Mouse (Mus musculus) hindbrain, embryonic 11.5 days (tissue): ENCODE results near the gene Trp53bp1. TPM values are rescaled to one million over a fixed set of nuclear protein-coding genes. Genes with fewer than 3 reads are reported as not detected.

Experiments
- ATAC-seq: fragments of 200-750 bp; cut with Nextera tagmentation; 2 replicates; pipeline ENCODE4 v1.8.0; 2017; ENCODE audit warnings: mild to moderate bottlenecking, moderate TSS enrichment, moderate library complexity; ENCODE audit not compliant: low FRiP score
- DNase-seq: peaks from one replicate; pipeline ENCODE4 v3.0.0-alpha.2; 2015; ENCODE audit warnings: low spot score
- H3K27ac ChIP-seq: fragments of 300-500 bp; sonication (generic); 2 replicates; pipeline ENCODE4 v1.5.1; 2014; ENCODE audit warnings: mild to moderate bottlenecking, low read depth, low read length
- H3K27me3 ChIP-seq: fragments of 300-500 bp; sonication (generic); 2 replicates; pipeline ENCODE4 v1.6.1; 2014; ENCODE audit warnings: mild to moderate bottlenecking, low read length, moderate library complexity, mixed read lengths; ENCODE audit not compliant: control insufficient read depth, insufficient read depth
- H3K36me3 ChIP-seq: fragments of 300-500 bp; sonication (generic); 2 replicates; pipeline ENCODE4 v1.6.1; 2014; ENCODE audit warnings: mild to moderate bottlenecking, low read length, moderate library complexity, mixed read lengths; ENCODE audit not compliant: control insufficient read depth, insufficient read depth
- H3K4me1 ChIP-seq: fragments of 300-500 bp; sonication (generic); replicated peaks from 2 replicates; pipeline ENCODE4 v1.6.1; 2014; ENCODE audit warnings: low read length, mixed read lengths; ENCODE audit not compliant: control insufficient read depth, insufficient read depth
- H3K4me2 ChIP-seq: fragments of 300-500 bp; sonication (generic); replicated peaks from 2 replicates; pipeline ENCODE4 v1.6.1; 2014; ENCODE audit warnings: mild to moderate bottlenecking, low read depth, low read length
- H3K4me3 ChIP-seq: fragments of 300-500 bp; sonication (generic); 2 replicates; pipeline ENCODE4 v1.5.1; 2014; ENCODE audit warnings: low read depth, low read length
- H3K9ac ChIP-seq: fragments of 300-500 bp; sonication (generic); 2 replicates; pipeline ENCODE4 v1.6.1; 2014; ENCODE audit warnings: low read depth, low read length
- H3K9me3 ChIP-seq: fragments of 300-500 bp; sonication (generic); 2 replicates; pipeline ENCODE4 v1.6.1; 2016; ENCODE audit warnings: low read length; ENCODE audit not compliant: control insufficient read depth
- whole genome bisulfite sequencing: fragments of 180-500 bp; shearing (Covaris S2); extraction: QIAGEN DNeasy Blood & Tissue Kit; methylation state at CpG from one replicate; pipeline ENCODE4 v1.1.7; 2014; 5-methylcytosine and 5-hydroxymethylcytosine counted together
- polyA plus RNA-seq: library from polyadenylated mRNA; unstranded; fragments of >200 nt; fragmentation: Nextera tagmentation; extraction: Ambion mirVana; gene quantifications from 2 replicates; pipeline ENCODE4 v1.2.1, GENCODE M21; 2014

Trp53bp1 gene
- polyA plus RNA-seq: 132 and 164 TPM in 2 replicates

DNA sequence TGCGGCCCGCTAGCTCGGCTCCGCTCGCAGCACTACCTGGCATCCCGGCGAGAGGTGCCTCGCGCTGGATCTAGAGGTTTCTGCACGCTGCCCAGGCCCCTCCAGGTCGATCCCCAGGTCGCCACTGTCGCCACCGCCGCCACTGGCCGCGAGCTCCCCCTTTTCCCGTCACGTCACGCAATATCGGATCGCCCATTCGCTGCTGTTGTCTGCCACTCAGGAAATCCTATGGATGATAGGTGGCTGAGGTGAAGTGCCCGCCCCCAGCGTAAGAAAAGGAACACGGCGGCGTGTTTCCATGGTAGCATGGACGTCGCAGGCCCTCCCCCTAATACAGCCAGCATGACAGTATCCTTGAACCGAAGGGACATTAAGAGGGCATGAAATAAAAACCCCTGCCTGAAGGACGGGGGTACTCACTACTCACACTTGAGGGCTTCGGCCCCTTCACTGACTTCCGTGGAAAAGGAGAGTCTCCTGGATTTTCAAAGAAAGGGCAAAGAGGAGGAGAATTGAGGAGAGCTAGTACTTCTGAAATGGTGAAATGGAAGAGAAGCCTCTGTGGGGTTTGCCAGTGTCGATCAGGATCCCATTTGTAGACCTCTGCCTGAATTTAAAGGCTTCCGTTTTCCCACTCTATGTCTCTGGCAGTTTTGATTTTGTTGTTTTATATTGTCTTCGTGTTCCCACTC, at the start of gene Trp53bp1:
Gene Trp53bp1, minus strand, starts transcription at position 172 of the 692 bp plus-strand sequence.
- WGBS: under 1% methylated on average over 37 of the region's 37 CpGs
- Histone ChIP-seq H3K36me3 (peaks cover 3% of the 10 kb centered on the region), H3K9ac (peak within 1 kb of the TSS; percentile 83), H3K4me2 (peak within 1 kb of the TSS; percentile 49), H3K27me3 (no peaks in the 10 kb centered on the region), H3K4me1 (no peaks in the 10 kb centered on the region), H3K4me3 (peak within 1 kb of the TSS; percentile 85), H3K27ac (peak within 1 kb of the TSS; percentile 91), H3K9me3 (no peaks in the 10 kb centered on the region)
- DNase-seq: peak; percentile 95
- peak; percentile 98 for ATAC-seq

DNA sequence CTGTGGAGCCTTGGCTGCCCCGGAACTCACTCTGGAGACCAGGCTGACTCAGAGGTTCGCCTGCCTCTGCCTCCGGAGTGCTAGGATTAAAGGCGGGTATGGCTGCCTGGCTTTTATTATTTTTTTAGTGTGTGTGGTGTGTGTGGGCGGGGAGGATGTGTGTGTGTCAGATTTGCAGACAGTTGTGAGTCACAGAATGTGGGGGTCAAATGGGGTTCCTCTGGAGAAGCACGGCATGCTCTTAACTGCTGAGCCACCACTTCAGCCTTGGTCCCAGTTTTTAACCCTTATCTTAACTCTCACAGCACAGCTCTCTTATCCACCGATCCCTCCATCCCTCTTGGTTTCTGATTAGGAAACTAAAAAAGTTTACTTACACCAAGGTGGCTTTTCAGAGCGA, 45.1 kb upstream of the Trp53bp1 start:
- H3K4me3 ChIP-seq: no peak overlapping the region
- H3K9ac ChIP-seq: no peak overlapping the region
- DNase-seq: no peak
- H3K4me2 ChIP-seq: no peak overlapping the region
- no peak for ATAC-seq
- H3K4me1 ChIP-seq: no peaks in the 10 kb centered on the region
- H3K27ac ChIP-seq: no peak overlapping the region
- no peaks in the 10 kb centered on the region for H3K27me3 ChIP-seq
- H3K36me3 ChIP-seq: no peaks in the 10 kb centered on the region
- no peaks in the 10 kb centered on the region for H3K9me3 ChIP-seq
- whole genome bisulfite sequencing: 79% methylated on average over 8 of the region's 8 CpGs

GRCm38 (mm10) chr2:121308997-121309416, 37.8 kb upstream of the Trp53bp1 start:
- H3K4me1 ChIP-seq: no peaks in the 10 kb centered on the region
- DNase-seq (peak; percentile 12), ATAC-seq (no peak)
- H3K27ac ChIP-seq: no peak overlapping the region
- H3K9me3 ChIP-seq: no peaks in the 10 kb centered on the region
- no peak overlapping the region for H3K9ac ChIP-seq
- 26% methylated on average over 5 of the region's 5 CpGs for WGBS
- no peaks in the 10 kb centered on the region for H3K27me3 ChIP-seq
- H3K36me3 ChIP-seq: peaks cover 2% of the 10 kb centered on the region; the same call in 1 of the 2 replicates
- no peak overlapping the region for H3K4me3 ChIP-seq
- no peak overlapping the region for H3K4me2 ChIP-seq

GRCm38 (mm10) chr2:121300036-121300435, 28.8 kb upstream of the Trp53bp1 start:
- H3K36me3 ChIP-seq: peaks cover 6% of the 10 kb centered on the region
- no peak overlapping the region for H3K9ac ChIP-seq
- peaks cover 11% of the 10 kb centered on the region for H3K4me1 ChIP-seq
- 90% methylated on average over 10 of the region's 10 CpGs for WGBS
- no peaks in the 10 kb centered on the region for H3K9me3 ChIP-seq
- no peak overlapping the region for H3K4me2 ChIP-seq
- no peaks in the 10 kb centered on the region for H3K27me3 ChIP-seq
- DNase-seq (no peak), ATAC-seq (no peak)
- H3K27ac ChIP-seq: no peak overlapping the region
- H3K4me3 ChIP-seq: no peak overlapping the region

DNA sequence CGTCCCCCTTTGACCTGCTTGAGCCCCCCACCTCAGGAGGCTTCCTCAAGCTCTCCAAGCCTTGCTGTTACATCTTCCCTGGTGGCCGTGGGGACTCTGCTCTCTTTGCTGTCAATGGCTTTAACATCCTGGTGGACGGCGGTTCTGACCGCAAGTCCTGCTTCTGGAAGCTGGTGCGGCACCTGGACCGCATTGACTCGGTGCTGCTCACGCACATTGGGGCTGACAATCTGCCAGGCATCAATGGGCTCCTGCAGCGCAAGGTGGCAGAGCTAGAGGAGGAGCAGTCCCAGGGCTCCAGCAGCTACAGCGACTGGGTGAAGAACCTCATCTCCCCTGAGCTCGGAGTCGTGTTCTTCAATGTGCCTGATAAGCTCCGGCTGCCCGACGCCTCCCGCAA, 28.3 kb upstream of the Trp53bp1 start:
- DNase-seq (no peak), ATAC-seq (no peak)
- no peak overlapping the region for H3K27ac ChIP-seq
- peaks cover 6% of the 10 kb centered on the region for H3K36me3 ChIP-seq
- no peak overlapping the region for H3K4me3 ChIP-seq
- H3K27me3 ChIP-seq: no peaks in the 10 kb centered on the region
- no peak overlapping the region for H3K9ac ChIP-seq
- WGBS: 88% methylated on average over 17 of the region's 17 CpGs
- H3K4me2 ChIP-seq: no peak overlapping the region
- H3K4me1 ChIP-seq: peaks cover 15% of the 10 kb centered on the region
- no peaks in the 10 kb centered on the region for H3K9me3 ChIP-seq

DNA sequence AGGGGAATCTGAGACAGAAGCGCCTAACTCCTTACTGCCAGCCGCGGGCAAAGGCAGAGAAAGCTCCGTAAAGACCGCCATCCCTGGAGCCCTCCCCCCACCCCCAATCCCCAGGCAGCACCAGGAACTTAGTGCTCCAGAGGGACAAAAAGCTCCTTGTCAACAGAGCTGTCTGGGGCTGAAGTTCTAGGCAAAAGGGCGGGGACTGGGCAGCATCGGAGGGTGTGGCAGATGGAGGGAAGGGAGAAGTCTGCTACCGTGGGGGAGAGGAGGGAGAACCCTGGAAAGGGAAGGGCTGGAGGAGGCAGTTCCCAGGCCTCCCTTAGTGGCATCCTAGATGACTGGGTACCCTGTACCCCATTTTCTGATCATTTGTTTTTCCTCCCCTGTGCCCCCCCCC, 26.9 kb upstream of the Trp53bp1 start:
- Histone ChIP-seq H3K9ac (no peak overlapping the region), H3K4me1 (peaks cover 20% of the 10 kb centered on the region), H3K9me3 (no peaks in the 10 kb centered on the region), H3K4me2 (peak overlapping the region; percentile 68; the same call in 1 of the 2 replicates), H3K4me3 (0 out of 2 replicates have a peak overlapping the region, but pooled peaks have one; percentile 10), H3K27me3 (no peaks in the 10 kb centered on the region), H3K36me3 (peaks cover 6% of the 10 kb centered on the region; the same call in 1 of the 2 replicates), H3K27ac (no peak overlapping the region)
- DNase-seq (peak; percentile 50), ATAC-seq (no peak)
- WGBS: 7% methylated on average over 8 of the region's 8 CpGs

DNA sequence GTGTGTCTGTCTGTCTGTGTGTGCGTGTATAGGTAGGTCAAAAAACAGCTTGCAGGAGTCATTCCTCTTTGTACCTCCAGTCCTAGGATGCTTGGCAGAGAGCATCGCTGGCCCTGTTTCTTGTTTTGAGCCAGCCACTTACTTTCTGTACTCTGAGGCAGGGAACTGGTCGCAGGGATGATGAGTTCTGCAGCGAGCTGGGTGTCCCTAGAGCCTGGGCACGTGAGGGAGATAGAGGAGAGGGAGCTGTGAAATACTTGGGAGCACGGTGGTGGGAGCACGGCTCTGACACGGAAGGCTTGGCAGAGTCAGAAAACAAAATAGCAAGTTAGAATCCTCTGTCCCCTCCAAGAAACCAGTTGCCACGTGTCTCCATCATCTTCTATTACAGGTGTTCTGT, 26.5 kb upstream of the Trp53bp1 start:
- Histone ChIP-seq H3K4me3 (0 out of 2 replicates have a peak overlapping the region, but pooled peaks have one; percentile 10), H3K9me3 (no peaks in the 10 kb centered on the region), H3K4me2 (peak overlapping the region; percentile 68), H3K27me3 (no peaks in the 10 kb centered on the region), H3K27ac (no peak overlapping the region), H3K36me3 (peaks cover 6% of the 10 kb centered on the region; the same call in 1 of the 2 replicates), H3K4me1 (peaks cover 20% of the 10 kb centered on the region), H3K9ac (no peak overlapping the region)
- DNase-seq (peak; percentile 34), ATAC-seq (no peak)
- 9% methylated on average over 9 of the region's 9 CpGs for WGBS

- peak overlapping the region; percentile 44 for H3K9ac ChIP-seq
- no peaks in the 10 kb centered on the region for H3K9me3 ChIP-seq
- peaks cover 20% of the 10 kb centered on the region for H3K4me1 ChIP-seq
- no peak for ATAC-seq
- H3K27ac ChIP-seq: peak overlapping the region; percentile 86
- WGBS: 6% methylated on average over 6 of the region's 6 CpGs
- no peaks in the 10 kb centered on the region for H3K27me3 ChIP-seq
- peak overlapping the region; percentile 68 for H3K4me2 ChIP-seq
- DNase-seq: peak; percentile 42
- H3K36me3 ChIP-seq: peaks cover 3% of the 10 kb centered on the region; the same call in 1 of the 2 replicates
- peak overlapping the region; percentile 35 for H3K4me3 ChIP-seq
Measured at GRCm38 (mm10) chr2:121296754-121297231, 25.6 kb upstream of the Trp53bp1 start.
